Mouse (Mus musculus) 3134 (cell line): Measurements from ENCODE around the gene Thsd4.

Source experiments
- DNase-seq: peaks from one replicate; pipeline ENCODE4 v3.0.0-alpha.2; 2011; ENCODE audit warnings: low spot score; ENCODE audit not compliant: insufficient read length; ENCODE audit errors: extremely low read depth

Thsd4 gene

GRCm38 (mm10) chr9:60227727-60228126, 294.1 kb downstream of the Thsd4 start:
- no peak for DNase-seq

- no peak for DNase-seq
Observed at GRCm38 (mm10) chr9:60226679-60227078, 295.2 kb downstream of the Thsd4 start.

- no peak for DNase-seq
Observed at GRCm38 (mm10) chr9:60226155-60226554, 295.7 kb downstream of the Thsd4 start.

- DNase-seq, result no peak
Observed at GRCm38 (mm10) chr9:60225453-60225852, 296.4 kb downstream of the Thsd4 start.

GRCm38 (mm10) chr9:60224039-60224695, 297.7 kb downstream of the Thsd4 start:
- DNase-seq, result no peak

GRCm38 (mm10) chr9:60220431-60220830, 301.4 kb downstream of the Thsd4 start:
- DNase-seq, result no peak

- no peak for DNase-seq
Observed at GRCm38 (mm10) chr9:60218396-60218795, 303.4 kb downstream of the Thsd4 start.

- DNase-seq, result no peak
Observed at GRCm38 (mm10) chr9:60216029-60216428, 305.8 kb downstream of the Thsd4 start.

GRCm38 (mm10) chr9:60213111-60213510, 308.7 kb downstream of the Thsd4 start:
- no peak for DNase-seq

- DNase-seq, result no peak
Observed at GRCm38 (mm10) chr9:60208843-60209242, 313.0 kb downstream of the Thsd4 start.

GRCm38 (mm10) chr9:60203141-60203540, 318.7 kb downstream of the Thsd4 start:
- DNase-seq, result no peak

- no peak for DNase-seq
Observed at GRCm38 (mm10) chr9:60200436-60200835, 321.4 kb downstream of the Thsd4 start.

- no peak for DNase-seq
Observed at GRCm38 (mm10) chr9:60198530-60199200, 323.2 kb downstream of the Thsd4 start.

- DNase-seq, result no peak
Observed at GRCm38 (mm10) chr9:60195502-60195901, 326.3 kb downstream of the Thsd4 start.

GRCm38 (mm10) chr9:60194905-60195304, 326.9 kb downstream of the Thsd4 start:
- no peak for DNase-seq

- no peak for DNase-seq
Observed at GRCm38 (mm10) chr9:60192321-60192720, 329.5 kb downstream of the Thsd4 start.

GRCm38 (mm10) chr9:60187437-60187836, 334.4 kb downstream of the Thsd4 start:
- no peak for DNase-seq

GRCm38 (mm10) chr9:60186948-60187347, 334.9 kb downstream of the Thsd4 start:
- no peak for DNase-seq

- no peak for DNase-seq
Observed at GRCm38 (mm10) chr9:60184083-60184482, 337.8 kb downstream of the Thsd4 start.

GRCm38 (mm10) chr9:60182371-60182770, 339.5 kb downstream of the Thsd4 start:
- no peak for DNase-seq

- no peak for DNase-seq
Observed at GRCm38 (mm10) chr9:60180936-60181335, 340.9 kb downstream of the Thsd4 start.

- DNase-seq, result no peak
Observed at GRCm38 (mm10) chr9:60180114-60180513, 341.7 kb downstream of the Thsd4 start.
